ENCODE assay signal across 8 mouse cellular contexts in the genomic region with DNA sequence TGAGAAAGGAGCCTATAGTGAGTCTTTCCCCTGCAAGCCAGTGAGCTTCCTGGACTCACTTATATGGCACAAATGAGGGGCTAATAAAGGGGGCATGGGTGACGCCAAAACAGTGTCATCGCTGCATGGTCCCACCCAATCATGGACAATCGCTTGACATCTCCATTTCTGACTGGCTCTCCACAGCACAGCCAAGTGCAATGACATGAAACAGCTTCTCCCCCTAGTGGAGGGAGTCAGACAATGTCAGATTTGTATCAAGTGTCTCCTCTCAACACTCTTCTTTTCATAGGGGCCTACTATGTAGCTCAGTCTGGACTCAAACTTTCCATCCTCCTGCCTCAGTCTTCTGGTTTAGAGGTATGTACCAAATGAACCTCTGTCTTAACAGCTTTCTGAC. TPM values are rescaled to one million over a fixed set of nuclear protein-coding genes. Genes with fewer than 3 reads are reported as not detected.
DNase-seq lines count a peak whose midpoint lies in the region; ATAC-seq and TF ChIP-seq lines count a peak whose summit lies in the region.

No protein-coding gene starts in this region.

- no peak overlapping the region for H3K27ac ChIP-seq in heart, embryonic 11.5 days (ENCODE audit: low read depth, low read length)
- no peak overlapping the region for H3K27ac ChIP-seq in kidney, embryonic 16.5 days (ENCODE audit: low read length)
- H3K27ac ChIP-seq in small intestine, adult 2 months (ENCODE audit: insufficient read depth, low read depth, low read length): no peak overlapping the region

- WGBS in heart, embryonic 11.5 days (ENCODE audit: insufficient replicate concordance): 68% methylated on average over 3 of the region's 3 CpGs
- 46% methylated on average over 3 of the region's 3 CpGs for WGBS in kidney, embryonic 16.5 days
- WGBS in small intestine, adult 2 months: 35% methylated on average over 3 of the region's 3 CpGs

- no peak overlapping the region for H3K9ac ChIP-seq in heart, embryonic 11.5 days (ENCODE audit: low read depth, low read length)
- H3K9ac ChIP-seq in kidney, embryonic 16.5 days (replicated peaks; ENCODE audit: low read length): no peak overlapping the region

- ATAC-seq in heart, embryonic 11.5 days (replicated peaks; ENCODE audit: insufficient number of reproducible peaks, low FRiP score, low TSS enrichment): 0 out of 2 replicates have a peak, but pooled peaks have one; percentile 18
- peak; percentile 81 for ATAC-seq in kidney, embryonic 16.5 days (ENCODE audit: low FRiP score, low TSS enrichment)

- peak; percentile 45; the same call in 1 of the 2 replicates for TF ChIP-seq CTCF in small intestine, adult 2 months (IDR thresholded peaks at IDR 0.05; ENCODE audit: extremely low read depth, insufficient read length, insufficient replicate concordance, low read depth, low read length)

- H3K36me3 ChIP-seq in heart, embryonic 11.5 days (ENCODE audit: control insufficient read depth, insufficient read depth, low read length): peaks cover 9% of the 10 kb centered on the region
- H3K36me3 ChIP-seq in kidney, embryonic 16.5 days (ENCODE audit: insufficient read depth, low read length): peaks cover 27% of the 10 kb centered on the region
- H3K36me3 ChIP-seq in small intestine, adult 2 months (ENCODE audit: control insufficient read depth, insufficient read depth, low read length): peaks cover 2% of the 10 kb centered on the region; the same call in 1 of the 2 replicates

- no peak overlapping the region for H3K4me3 ChIP-seq in heart, embryonic 11.5 days (ENCODE audit: low read depth, low read length)
- H3K4me3 ChIP-seq in kidney, embryonic 16.5 days (ENCODE audit: low read length): no peak overlapping the region
- H3K4me3 ChIP-seq in small intestine, adult 2 months (ENCODE audit: low read depth, low read length): no peak overlapping the region

- DNase-seq in cerebellum, adult 9-10 months: peak; percentile 19
- DNase-seq in cerebellum, adult 11-12 months: no peak
- peak; percentile 66 for DNase-seq in 416B (ENCODE audit: low read depth)
- peak; percentile 35 for DNase-seq in adrenal gland, adult 8-10 months
- DNase-seq in lung, postnatal 10 days: peak; percentile 76

- no peaks in the 10 kb centered on the region for H3K27me3 ChIP-seq in heart, embryonic 11.5 days (ENCODE audit: control insufficient read depth, insufficient read depth, low read length)
- H3K27me3 ChIP-seq in kidney, embryonic 16.5 days (ENCODE audit: insufficient read depth, low read length): no peaks in the 10 kb centered on the region
- H3K27me3 ChIP-seq in small intestine, adult 2 months (ENCODE audit: control insufficient read depth, insufficient read depth, low read length): no peaks in the 10 kb centered on the region

- no peaks in the 10 kb centered on the region for H3K4me1 ChIP-seq in heart, embryonic 11.5 days (ENCODE audit: control insufficient read depth, insufficient read depth, low read length)
- H3K4me1 ChIP-seq in kidney, embryonic 16.5 days (ENCODE audit: insufficient read depth, low read length): no peaks in the 10 kb centered on the region
- H3K4me1 ChIP-seq in small intestine, adult 2 months (ENCODE audit: control insufficient read depth, insufficient read depth, insufficient read length, low read length): no peaks in the 10 kb centered on the region

- no peak for TF ChIP-seq POLR2A in small intestine, adult 2 months (IDR thresholded peaks at IDR 0.05; ENCODE audit: low read depth, low read length)

- no peak overlapping the region for H3K4me2 ChIP-seq in heart, embryonic 11.5 days
- no peak overlapping the region for H3K4me2 ChIP-seq in kidney, embryonic 16.5 days (replicated peaks; ENCODE audit: low read depth, low read length)

- no peaks in the 10 kb centered on the region for H3K9me3 ChIP-seq in heart, embryonic 11.5 days (replicated peaks; ENCODE audit: control insufficient read depth, low read length)
- H3K9me3 ChIP-seq in kidney, embryonic 16.5 days (ENCODE audit: low read length): no peaks in the 10 kb centered on the region

RNA-seq across cellular contexts. Expression of a gene that starts 17.9 kb away (rescaled TPM):
- total RNA-seq in adrenal gland, adult 8-10 months (2022): 100 to 1,000 TPM in 1 of 4 experiments, 10 to 100 TPM in 3; 38.3 to 144 (median 66.5) TPM
- polyA plus RNA-seq in heart, embryonic 11.5 days (2014; fragmentation: Nextera tagmentation; extraction: Ambion mirVana): 47.2 and 52.8 TPM in 2 replicates
- 86.9 and 88.6 TPM in 2 replicates for polyA plus RNA-seq in kidney, embryonic 16.5 days (2015; fragmentation: Nextera tagmentation; extraction: Ambion mirVana)
- polyA plus RNA-seq in small intestine, adult 2 months (2012; rRNA removed): 1.5 and 1.8 TPM in 2 replicates

RNA-seq across cellular contexts. Expression of a gene that starts 19.7 kb away (rescaled TPM):
- total RNA-seq in adrenal gland, adult 8-10 months (2022): 10 to 100 TPM in 2 of 4 experiments, 1 to 10 TPM in 2; 8.4 to 18.1 (median 11.0) TPM
- 16.3 and 17.8 TPM in 2 replicates for polyA plus RNA-seq in heart, embryonic 11.5 days (2014; fragmentation: Nextera tagmentation; extraction: Ambion mirVana)
- polyA plus RNA-seq in kidney, embryonic 16.5 days (2015; fragmentation: Nextera tagmentation; extraction: Ambion mirVana): 25.4 and 27.4 TPM in 2 replicates
- 1.1 TPM in 2 replicates for polyA plus RNA-seq in small intestine, adult 2 months (2012; rRNA removed)

Comparison
In these comparisons a context has a peak if more than half of its experiments do, and no peak if none do; other contexts are left out.
1. RNA of a gene that starts 17.9 kb away (polyA plus RNA-seq): 86.9 to 88.6 TPM in kidney, embryonic 16.5 days and 47.2 to 52.8 TPM in heart, embryonic 11.5 days; 1.5 to 1.8 TPM in small intestine, adult 2 months; every median in the first group is over 10 times any median in the second.